Mouse (Mus musculus) neural tube, embryonic 15.5 days (tissue): ENCODE measurements at regions not wholly inside any gene's neighbourhood (a gene's known extent, or its start where the extent isn't known, plus 50 kb on each side); places are given as distances from the start of the nearest gene placed in this dataset.

ENCODE experiments used
- ATAC-seq: fragments of 200-750 bp; cut with Nextera tagmentation; 2 replicates; pipeline ENCODE4 v1.8.0; 2017; ENCODE audit warnings: mild to moderate bottlenecking, moderate TSS enrichment, moderate library complexity; ENCODE audit not compliant: low FRiP score
- H3K27ac ChIP-seq: fragments of 300-500 bp; sonication (generic); replicated peaks from 2 replicates; pipeline ENCODE4 v1.5.1; 2015; ENCODE audit warnings: mild to moderate bottlenecking, inconsistent platforms
- H3K27me3 ChIP-seq: fragments of 300-500 bp; sonication (generic); replicated peaks from 2 replicates; pipeline ENCODE4 v1.6.1; 2015; ENCODE audit warnings: inconsistent platforms
- H3K36me3 ChIP-seq: fragments of 300-500 bp; sonication (generic); 2 replicates; pipeline ENCODE4 v1.6.1; 2015; ENCODE audit warnings: inconsistent platforms
- H3K4me1 ChIP-seq: fragments of 300-500 bp; sonication (generic); 2 replicates; pipeline ENCODE4 v1.6.1; 2015; ENCODE audit warnings: inconsistent platforms
- H3K4me2 ChIP-seq: fragments of 300-500 bp; sonication (generic); 2 replicates; pipeline ENCODE4 v1.6.1; 2015; ENCODE audit warnings: inconsistent platforms, mild to moderate bottlenecking, moderate library complexity
- H3K4me3 ChIP-seq: fragments of 300-500 bp; sonication (generic); replicated peaks from 2 replicates; pipeline ENCODE4 v1.5.1; 2015; ENCODE audit warnings: mild to moderate bottlenecking, inconsistent platforms
- H3K9ac ChIP-seq: fragments of 300-500 bp; sonication (generic); replicated peaks from 2 replicates; pipeline ENCODE4 v1.6.1; 2015; ENCODE audit warnings: mild to moderate bottlenecking, inconsistent platforms
- H3K9me3 ChIP-seq: fragments of 300-500 bp; sonication (generic); replicated peaks from 2 replicates; pipeline ENCODE4 v1.6.1; 2016; ENCODE audit warnings: inconsistent platforms
- WGBS: fragments of 180-500 bp; shearing (Covaris S2); methylation state at CpG from one replicate; pipeline ENCODE4 v1.1.7; 2015; ENCODE audit warnings: mixed read lengths; 5-methylcytosine and 5-hydroxymethylcytosine counted together

- Histone ChIP-seq H3K27ac (no peak overlapping the region), H3K27me3 (no peaks in the 10 kb centered on the region), H3K4me3 (no peak overlapping the region), H3K4me1 (no peaks in the 10 kb centered on the region), H3K9ac (no peak overlapping the region), H3K36me3 (no peaks in the 10 kb centered on the region), H3K4me2 (no peak overlapping the region), H3K9me3 (no peaks in the 10 kb centered on the region)
- WGBS, result 80% methylated on average over 16 of the region's 16 CpGs
- ATAC-seq, result no peak
These were observed 131.4 kb upstream of the Gm15217 start for GRCm38 (mm10) chr14:46247491-46248484.

- no peaks in the 10 kb centered on the region for H3K9me3 ChIP-seq
- H3K27me3 ChIP-seq, result no peaks in the 10 kb centered on the region
- no peaks in the 10 kb centered on the region for H3K36me3 ChIP-seq
- no peak overlapping the region for H3K9ac ChIP-seq
- WGBS, result 65% methylated on average over 3 of the region's 3 CpGs
- H3K4me3 ChIP-seq, result no peak overlapping the region
- no peaks in the 10 kb centered on the region for H3K4me1 ChIP-seq
- ATAC-seq, result no peak
- H3K4me2 ChIP-seq, result no peak overlapping the region
- H3K27ac ChIP-seq, result no peak overlapping the region
These were observed 130.1 kb upstream of the Gm15217 start for GRCm38 (mm10) chr14:46249141-46249540.

GRCm38 (mm10) chr14:46255261-46255660, 124.0 kb upstream of the Gm15217 start:
- Histone ChIP-seq H3K9ac (no peak overlapping the region), H3K4me3 (no peak overlapping the region), H3K27ac (no peak overlapping the region), H3K36me3 (no peaks in the 10 kb centered on the region), H3K9me3 (no peaks in the 10 kb centered on the region), H3K4me2 (no peak overlapping the region), H3K27me3 (no peaks in the 10 kb centered on the region), H3K4me1 (no peaks in the 10 kb centered on the region)
- WGBS, result 72% methylated on average over 3 of the region's 3 CpGs
- no peak for ATAC-seq

GRCm38 (mm10) chr14:46256336-46256735, 122.9 kb upstream of the Gm15217 start:
- Histone ChIP-seq H3K4me1 (no peaks in the 10 kb centered on the region), H3K27ac (no peak overlapping the region), H3K9me3 (no peaks in the 10 kb centered on the region), H3K36me3 (no peaks in the 10 kb centered on the region), H3K4me2 (no peak overlapping the region), H3K9ac (no peak overlapping the region), H3K4me3 (no peak overlapping the region), H3K27me3 (no peaks in the 10 kb centered on the region)
- no peak for ATAC-seq
- WGBS, result 6% methylated on average over 1 of the region's 1 CpGs

GRCm38 (mm10) chr14:46257311-46257710, 121.9 kb upstream of the Gm15217 start:
- H3K4me3 ChIP-seq, result no peak overlapping the region
- H3K9ac ChIP-seq, result no peak overlapping the region
- no peaks in the 10 kb centered on the region for H3K36me3 ChIP-seq
- no peak for ATAC-seq
- no peaks in the 10 kb centered on the region for H3K9me3 ChIP-seq
- WGBS, result 86% methylated on average over 4 of the region's 4 CpGs
- no peaks in the 10 kb centered on the region for H3K4me1 ChIP-seq
- no peak overlapping the region for H3K4me2 ChIP-seq
- no peaks in the 10 kb centered on the region for H3K27me3 ChIP-seq
- no peak overlapping the region for H3K27ac ChIP-seq

GRCm38 (mm10) chr14:46258551-46258950, 120.7 kb upstream of the Gm15217 start:
- no peaks in the 10 kb centered on the region for H3K9me3 ChIP-seq
- no peak for ATAC-seq
- H3K4me1 ChIP-seq, result no peaks in the 10 kb centered on the region
- H3K27ac ChIP-seq, result no peak overlapping the region
- no peak overlapping the region for H3K4me3 ChIP-seq
- 85% methylated on average over 7 of the region's 7 CpGs for WGBS
- no peak overlapping the region for H3K9ac ChIP-seq
- no peaks in the 10 kb centered on the region for H3K27me3 ChIP-seq
- H3K36me3 ChIP-seq, result no peaks in the 10 kb centered on the region
- H3K4me2 ChIP-seq, result no peak overlapping the region

- no peaks in the 10 kb centered on the region for H3K36me3 ChIP-seq
- H3K9ac ChIP-seq, result no peak overlapping the region
- H3K27ac ChIP-seq, result no peak overlapping the region
- H3K4me1 ChIP-seq, result no peaks in the 10 kb centered on the region
- H3K9me3 ChIP-seq, result no peaks in the 10 kb centered on the region
- H3K27me3 ChIP-seq, result no peaks in the 10 kb centered on the region
- no peak overlapping the region for H3K4me2 ChIP-seq
- ATAC-seq, result no peak
- WGBS, result 77% methylated on average over 4 of the region's 4 CpGs
- H3K4me3 ChIP-seq, result no peak overlapping the region
These were observed 118.8 kb upstream of the Gm15217 start for GRCm38 (mm10) chr14:46260291-46260980.

- Histone ChIP-seq H3K9ac (no peak overlapping the region), H3K4me1 (no peaks in the 10 kb centered on the region), H3K36me3 (no peaks in the 10 kb centered on the region), H3K9me3 (no peaks in the 10 kb centered on the region), H3K4me3 (no peak overlapping the region), H3K4me2 (no peak overlapping the region), H3K27me3 (no peaks in the 10 kb centered on the region), H3K27ac (no peak overlapping the region)
- 96% methylated on average over 10 of the region's 10 CpGs for WGBS
- ATAC-seq, result no peak
These were observed 103.8 kb upstream of the Gm15217 start for GRCm38 (mm10) chr14:46275455-46275854.

- ATAC-seq, result no peak
- no peak overlapping the region for H3K4me2 ChIP-seq
- WGBS, result 90% methylated on average over 6 of the region's 6 CpGs
These were observed 102.0 kb upstream of the Gm15217 start for GRCm38 (mm10) chr14:46276926-46277831.

GRCm38 (mm10) chr14:46277832-46278611, 101.2 kb upstream of the Gm15217 start:
- H3K9me3 ChIP-seq, result no peaks in the 10 kb centered on the region
- no peaks in the 10 kb centered on the region for H3K4me1 ChIP-seq
- H3K36me3 ChIP-seq, result no peaks in the 10 kb centered on the region
- no peak overlapping the region for H3K4me3 ChIP-seq
- 91% methylated on average over 9 of the region's 9 CpGs for WGBS
- H3K27me3 ChIP-seq, result no peaks in the 10 kb centered on the region
- H3K27ac ChIP-seq, result no peak overlapping the region
- no peak overlapping the region for H3K4me2 ChIP-seq
- H3K9ac ChIP-seq, result no peak overlapping the region
- no peak for ATAC-seq

More at GRCm38 (mm10) chr14:46276926-46277831, 102.0 kb upstream of the Gm15217 start:
- H3K9ac ChIP-seq, result no peak overlapping the region
- H3K9me3 ChIP-seq, result no peaks in the 10 kb centered on the region
- no peaks in the 10 kb centered on the region for H3K36me3 ChIP-seq
- no peaks in the 10 kb centered on the region for H3K4me1 ChIP-seq
- no peak overlapping the region for H3K4me3 ChIP-seq
- no peaks in the 10 kb centered on the region for H3K27me3 ChIP-seq
- H3K27ac ChIP-seq, result no peak overlapping the region

GRCm38 (mm10) chr14:46292398-46292797, 86.8 kb upstream of the Gm15217 start:
- ATAC-seq, result no peak
- Histone ChIP-seq H3K27ac (no peak overlapping the region), H3K27me3 (no peaks in the 10 kb centered on the region), H3K4me2 (no peak overlapping the region), H3K9ac (no peak overlapping the region), H3K36me3 (no peaks in the 10 kb centered on the region), H3K4me1 (no peaks in the 10 kb centered on the region), H3K9me3 (no peaks in the 10 kb centered on the region), H3K4me3 (no peak overlapping the region)
- WGBS, result 50% methylated on average over 2 of the region's 2 CpGs
